Mouse (Mus musculus): ENCODE data around the gene Col25a1.

Col25a1 gene

GRCm38 (mm10) chr3:130473970-130474369 is 342.7 kb downstream of the Col25a1 start:
- no peak for DNase-seq

DNA sequence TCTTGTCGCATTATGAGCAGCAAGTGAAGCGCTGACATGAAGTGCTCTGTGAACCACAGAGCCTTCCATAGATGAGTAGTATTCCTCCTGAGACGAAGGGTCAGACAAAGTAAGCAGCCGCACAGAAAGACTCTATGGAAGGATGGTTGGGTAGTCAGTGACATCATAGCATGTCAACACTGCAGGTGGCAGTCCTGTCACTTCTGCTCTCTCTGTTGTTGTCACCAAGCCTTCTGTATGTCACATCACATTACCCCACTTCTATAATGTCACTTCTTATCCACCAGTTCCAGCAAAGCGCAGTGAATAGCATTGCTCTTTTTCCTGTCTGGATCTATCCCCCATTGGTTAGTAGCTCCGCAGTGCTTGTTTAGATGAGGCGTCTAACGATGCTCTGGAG is 351.2 kb downstream of the Col25a1 start:
- DNase-seq = no peak

GRCm38 (mm10) chr3:130488839-130489238 is 357.5 kb downstream of the Col25a1 start:
- DNase-seq = no peak

DNA sequence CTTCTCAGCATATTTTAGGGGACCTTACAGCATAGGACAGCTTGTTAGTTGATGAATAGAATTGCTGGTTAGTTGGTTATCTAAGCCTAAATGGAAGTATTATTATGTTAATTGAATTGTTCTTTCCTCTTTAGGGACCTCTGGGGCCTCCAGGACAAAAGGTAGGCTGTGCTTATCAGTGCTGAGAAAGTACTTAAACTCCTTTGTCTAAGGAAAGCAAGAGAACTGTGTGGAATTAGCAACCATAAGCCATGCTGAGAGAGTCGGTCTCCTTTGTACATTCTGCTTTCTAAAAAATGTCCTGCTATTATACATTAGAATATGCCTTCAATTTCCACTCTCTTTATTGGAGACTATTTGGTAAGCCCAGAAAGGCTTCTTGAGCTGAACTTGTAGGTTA is 362.9 kb downstream of the Col25a1 start:
- DNase-seq = no peak

DNA sequence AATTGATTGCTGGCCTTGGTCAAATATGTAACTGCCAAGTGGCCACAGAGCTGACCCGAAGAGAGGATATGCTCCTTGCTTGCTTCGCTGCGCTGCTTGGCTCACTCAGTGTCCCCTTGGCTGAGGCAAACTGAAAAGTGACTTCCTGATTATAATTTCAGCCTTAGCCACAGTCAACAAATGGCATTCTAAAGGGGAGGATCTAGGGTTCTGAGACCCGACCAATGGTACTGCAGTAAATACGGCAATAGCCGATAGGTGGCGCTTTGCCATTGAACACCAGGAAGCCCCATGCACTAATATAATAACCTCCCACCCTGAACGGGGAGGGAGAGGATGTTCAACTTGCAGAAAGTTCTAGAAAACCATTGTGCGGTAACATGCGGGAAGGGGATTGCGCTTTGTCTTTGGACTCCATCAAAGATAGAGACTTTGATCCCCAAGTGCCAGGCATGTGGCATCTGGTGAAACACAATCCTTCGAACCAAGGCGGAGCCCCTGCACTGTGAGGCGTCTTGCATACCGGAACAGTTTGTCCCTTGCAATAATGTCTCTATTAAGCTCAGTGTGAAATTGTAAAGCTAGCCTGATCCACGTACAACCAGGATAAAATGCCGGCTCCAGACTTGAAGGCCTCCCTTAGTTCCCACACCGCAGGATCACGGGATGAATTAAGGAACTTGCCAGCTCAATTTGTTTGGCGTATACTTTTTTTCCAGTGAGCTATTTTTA is 363.5 kb downstream of the Col25a1 start:
- peak; percentile 9 for DNase-seq

DNA sequence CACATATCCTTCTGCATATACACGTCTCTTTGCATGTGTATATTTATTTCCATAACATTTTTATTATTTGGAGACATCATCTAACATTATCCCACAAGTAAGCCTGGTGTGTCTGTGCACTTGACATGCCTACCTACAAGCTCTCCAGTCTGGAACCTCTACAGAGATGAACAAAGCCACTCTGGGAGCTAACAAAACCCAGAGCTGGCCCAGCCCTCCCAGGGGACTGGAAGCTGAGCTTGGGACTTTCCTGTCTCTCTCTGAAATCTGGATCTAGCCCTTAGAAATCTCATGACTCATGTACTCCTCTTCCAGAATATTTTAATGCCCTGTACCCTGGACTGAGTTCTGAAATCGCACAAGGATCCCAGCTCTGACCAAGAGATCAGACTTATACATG is 365.7 kb downstream of the Col25a1 start:
- no peak for DNase-seq

GRCm38 (mm10) chr3:130501713-130502112 is 370.4 kb downstream of the Col25a1 start:
- no peak for DNase-seq

- no peak for DNase-seq
Measured at GRCm38 (mm10) chr3:130508330-130508729, 377.0 kb downstream of the Col25a1 start.

GRCm38 (mm10) chr3:130518457-130518879 is 387.2 kb downstream of the Col25a1 start:
- DNase-seq = no peak

DNA sequence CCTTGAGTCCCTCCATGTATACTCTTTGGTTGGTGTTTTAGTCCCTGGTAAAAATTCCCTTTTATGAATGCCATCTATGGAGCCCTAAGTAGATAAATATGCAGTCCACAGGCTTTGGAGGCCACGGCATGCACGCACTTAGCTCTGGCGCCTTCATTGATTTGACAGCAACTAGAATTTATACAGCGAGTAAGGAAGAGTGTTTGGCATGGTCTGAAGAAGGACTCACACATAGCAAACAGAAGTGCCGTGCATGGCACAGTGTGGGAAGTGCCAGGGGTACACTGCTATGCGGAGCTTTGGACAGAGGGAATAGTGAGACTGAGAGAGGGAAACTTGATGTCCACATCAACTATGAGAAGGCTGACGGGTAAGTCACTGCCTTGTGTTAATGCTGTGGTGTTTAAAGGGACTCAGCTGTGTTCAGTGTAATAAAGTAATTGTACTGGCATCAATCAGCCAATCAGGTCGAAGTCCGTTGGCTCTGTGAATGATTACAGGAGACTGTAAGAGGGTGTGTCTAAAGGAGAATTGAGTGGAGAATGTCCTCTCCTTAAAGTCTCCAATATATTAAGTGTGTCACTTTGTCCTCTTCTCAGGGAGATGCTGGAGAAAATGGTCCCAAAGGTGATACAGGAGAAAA is 390.7 kb downstream of the Col25a1 start:
- no peak for DNase-seq

GRCm38 (mm10) chr3:130523019-130523418 is 391.7 kb downstream of the Col25a1 start:
- DNase-seq = no peak

DNA sequence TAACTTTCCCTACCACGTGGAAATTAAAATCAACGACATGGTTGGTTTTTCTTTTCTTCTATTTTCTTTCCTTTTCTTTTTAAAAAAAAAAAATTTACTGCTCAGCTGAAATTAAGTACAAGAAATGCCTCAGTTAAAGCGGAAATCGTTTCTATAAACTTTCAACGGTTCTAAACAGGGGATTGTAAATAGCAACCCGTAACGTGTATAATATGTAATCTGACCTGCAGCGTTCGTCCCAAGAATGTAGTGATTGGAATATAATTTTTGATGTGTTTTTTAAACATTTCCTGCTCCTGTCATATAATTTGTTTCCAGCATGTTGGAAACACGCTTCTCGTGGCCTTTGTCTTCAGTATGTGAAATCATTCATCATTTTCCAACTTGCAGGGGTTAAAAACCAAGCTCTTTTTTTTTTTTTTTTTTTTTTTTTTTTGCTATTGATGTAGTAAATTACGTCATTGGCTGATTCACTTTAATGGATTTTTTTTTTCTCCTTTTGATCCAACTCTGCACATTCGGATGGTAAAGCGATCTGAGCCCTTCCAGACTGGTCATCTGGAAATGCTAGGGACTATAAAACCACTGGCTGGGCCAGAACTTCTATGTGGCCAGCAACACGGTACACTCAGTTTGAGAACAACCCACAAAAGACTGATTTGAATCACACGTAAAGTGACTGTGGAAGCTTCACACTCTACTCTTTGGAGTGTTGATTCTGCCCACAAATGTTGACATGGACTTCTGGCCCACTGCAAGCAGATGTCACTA is 393.3 kb downstream of the Col25a1 start:
- DNase-seq = no peak

- DNase-seq = no peak
Measured at GRCm38 (mm10) chr3:130535021-130535420, 403.7 kb downstream of the Col25a1 start.

GRCm38 (mm10) chr3:130541541-130541940 is 410.2 kb downstream of the Col25a1 start:
- no peak for DNase-seq

DNA sequence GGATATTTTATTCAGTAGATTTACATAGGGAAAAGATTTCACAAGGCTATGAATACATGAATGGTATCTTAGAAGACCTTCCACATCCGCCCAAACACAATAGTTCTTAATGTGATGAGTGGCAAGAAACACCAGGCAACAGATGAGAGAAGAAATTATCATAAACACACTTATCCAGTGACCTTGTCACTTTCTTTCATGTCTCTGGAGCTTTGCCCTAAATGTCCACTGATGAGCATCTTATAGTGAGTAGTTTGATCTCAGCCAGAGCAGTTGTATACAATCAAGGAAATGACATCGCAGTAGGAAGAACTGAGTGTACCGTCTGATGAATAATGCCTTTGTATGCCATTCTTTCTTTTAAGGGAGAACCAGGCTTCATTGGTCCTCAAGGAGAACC is 414.7 kb downstream of the Col25a1 start:
- DNase-seq = no peak

GRCm38 (mm10) chr3:130549066-130549465 is 417.8 kb downstream of the Col25a1 start:
- no peak for DNase-seq

- DNase-seq = no peak
Measured at GRCm38 (mm10) chr3:130556263-130556662, 425.0 kb downstream of the Col25a1 start.

- peak; percentile 75 for DNase-seq
Measured at GRCm38 (mm10) chr3:130565586-130565985, 434.3 kb downstream of the Col25a1 start.

- no peak for DNase-seq
Measured at GRCm38 (mm10) chr3:130568331-130569095, 437.2 kb downstream of the Col25a1 start.

DNA sequence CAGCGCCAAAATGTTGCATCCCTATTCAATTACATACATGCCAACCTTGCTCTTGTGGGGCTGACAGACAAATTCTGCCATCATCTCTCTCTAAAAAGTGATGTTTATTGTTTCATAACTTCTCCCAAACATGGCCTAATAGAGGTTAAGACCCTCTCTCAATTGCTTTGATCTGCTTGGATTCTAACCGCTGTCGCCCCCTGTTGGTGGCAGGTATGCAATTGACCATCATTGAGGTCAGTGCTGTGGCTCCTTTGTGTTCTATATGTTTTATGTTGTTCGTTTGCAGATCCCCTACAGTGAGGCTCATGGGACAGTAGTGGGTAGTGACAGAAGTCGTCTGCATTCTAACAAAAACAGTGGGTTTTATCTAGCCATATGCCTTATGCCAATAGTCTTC is 441.9 kb downstream of the Col25a1 start:
- no peak for DNase-seq

DNA sequence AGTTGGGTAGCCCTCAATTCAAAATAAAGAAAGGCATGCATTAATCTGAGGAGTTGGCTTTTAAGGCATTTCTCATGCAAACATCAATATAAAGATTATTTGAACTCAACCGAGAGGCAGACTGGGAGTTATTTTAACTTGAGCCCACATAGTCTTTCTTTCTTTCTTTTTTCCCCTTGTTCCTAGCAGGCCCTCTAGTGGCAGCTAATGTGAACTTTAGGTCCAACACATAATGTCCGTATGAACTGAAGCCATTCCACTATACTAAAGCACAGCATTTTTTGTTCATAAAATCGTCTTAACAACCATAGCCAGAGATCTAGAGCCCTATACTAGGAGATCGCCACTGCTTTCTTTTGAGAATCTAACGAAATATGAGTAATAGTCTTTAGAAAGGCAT is 443.4 kb downstream of the Col25a1 start:
- no peak for DNase-seq

- no peak for DNase-seq
Measured at GRCm38 (mm10) chr3:130576683-130577082, 445.4 kb downstream of the Col25a1 start.

DNA sequence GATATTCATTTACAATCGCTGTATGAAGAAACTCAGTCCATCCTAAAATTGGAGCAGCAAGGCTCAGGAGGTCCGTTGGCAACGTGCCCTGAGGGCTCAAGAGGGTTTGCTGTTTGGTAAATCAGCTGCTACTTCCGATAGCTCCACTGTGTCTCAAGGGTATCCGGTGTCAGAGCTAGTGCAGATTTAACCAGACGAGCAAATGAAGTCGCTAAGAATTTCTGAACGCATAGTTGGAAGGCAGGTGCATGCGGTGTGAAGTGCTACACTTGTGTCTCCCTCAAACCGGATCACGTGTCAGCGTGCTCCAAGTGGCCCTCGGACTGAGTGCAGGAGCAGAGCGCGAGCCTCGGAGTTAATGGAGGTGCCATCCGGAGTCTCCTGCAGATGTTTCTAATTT is 448.2 kb downstream of the Col25a1 start:
- no peak for DNase-seq

Measured in layer of hippocampus, adult 9-11 months (tissue).